Mouse (Mus musculus): ENCODE results near the gene 2410137M14Rik. TPM values are rescaled to one million over a fixed set of nuclear protein-coding genes. Genes with fewer than 3 reads are reported as not detected.

Gene 2410137M14Rik
- polyA plus RNA-seq, 1 experiment from 2014 or later: not detected

Other genes with a start within 250 kb of the 2410137M14Rik start
- gene H2-M10.5, start 208.3 kb downstream of the 2410137M14Rik start, polyA plus RNA-seq (2015; fragmentation: Nextera tagmentation; extraction: Ambion mirVana): not detected in 2 replicates
- gene H2-M10.6, start 169.1 kb downstream of the 2410137M14Rik start, polyA plus RNA-seq (2015; fragmentation: Nextera tagmentation; extraction: Ambion mirVana): not detected in 2 replicates
- gene Trim26, start 144.1 kb downstream of the 2410137M14Rik start, polyA plus RNA-seq (2015; fragmentation: Nextera tagmentation; extraction: Ambion mirVana): 43.3 and 45.3 TPM in 2 replicates
- gene Trim15, start 114.0 kb downstream of the 2410137M14Rik start, polyA plus RNA-seq (2015; fragmentation: Nextera tagmentation; extraction: Ambion mirVana): 0.15 and 0.17 TPM in 2 replicates
- gene Trim10, start 111.7 kb downstream of the 2410137M14Rik start, polyA plus RNA-seq (2015; fragmentation: Nextera tagmentation; extraction: Ambion mirVana): 1.7 and 2.3 TPM in 2 replicates
- not detected in 2 replicates for gene Trim40, start 91.1 kb downstream of the 2410137M14Rik start, polyA plus RNA-seq (2015; fragmentation: Nextera tagmentation; extraction: Ambion mirVana)
- not detected in 2 replicates for gene Trim31, start 83.1 kb downstream of the 2410137M14Rik start, polyA plus RNA-seq (2015; fragmentation: Nextera tagmentation; extraction: Ambion mirVana)
- gene Rnf39, start 38.3 kb downstream of the 2410137M14Rik start, polyA plus RNA-seq (2015; fragmentation: Nextera tagmentation; extraction: Ambion mirVana): 7.5 and 9.4 TPM in 2 replicates
- 106 and 111 TPM in 2 replicates for gene Ppp1r11, start 29.5 kb downstream of the 2410137M14Rik start, polyA plus RNA-seq (2015; fragmentation: Nextera tagmentation; extraction: Ambion mirVana)
- 94.7 and 98.6 TPM in 2 replicates for gene Znrd1, start 22.7 kb downstream of the 2410137M14Rik start, polyA plus RNA-seq (2015; fragmentation: Nextera tagmentation; extraction: Ambion mirVana)
- gene Znrd1as, start 22.6 kb downstream of the 2410137M14Rik start, polyA plus RNA-seq (2015; fragmentation: Nextera tagmentation; extraction: Ambion mirVana): 5.7 and 5.9 TPM in 2 replicates
- 0.67 and 0.95 TPM in 2 replicates for gene H2-M5, start 8.3 kb upstream of the 2410137M14Rik start, polyA plus RNA-seq (2015; fragmentation: Nextera tagmentation; extraction: Ambion mirVana)
- gene Zfp57, start 19.9 kb upstream of the 2410137M14Rik start, polyA plus RNA-seq (2015; fragmentation: Nextera tagmentation; extraction: Ambion mirVana): 52.2 and 62.2 TPM in 2 replicates
- gene Mog, start 42.2 kb upstream of the 2410137M14Rik start, polyA plus RNA-seq (2015; fragmentation: Nextera tagmentation; extraction: Ambion mirVana): 0.09 TPM in 1 of 2 replicates, not detected in the other
- 11.5 and 15.0 TPM in 2 replicates for gene Gabbr1, start 64.7 kb upstream of the 2410137M14Rik start, polyA plus RNA-seq (2015; fragmentation: Nextera tagmentation; extraction: Ambion mirVana)
- gene Olfr90, start 107.3 kb upstream of the 2410137M14Rik start, polyA plus RNA-seq (2015; fragmentation: Nextera tagmentation; extraction: Ambion mirVana): 0.07 TPM in 1 of 2 replicates, not detected in the other
- gene Olfr91, start 117.0 kb upstream of the 2410137M14Rik start, polyA plus RNA-seq (2015; fragmentation: Nextera tagmentation; extraction: Ambion mirVana): not detected in 2 replicates
- gene Olfr92, start 138.9 kb upstream of the 2410137M14Rik start, polyA plus RNA-seq (2015; fragmentation: Nextera tagmentation; extraction: Ambion mirVana): not detected in 2 replicates
- gene Olfr93, start 180.3 kb upstream of the 2410137M14Rik start, polyA plus RNA-seq (2015; fragmentation: Nextera tagmentation; extraction: Ambion mirVana): 0.05 TPM in 1 of 2 replicates, not detected in the other
- gene Ubd, start 212.7 kb upstream of the 2410137M14Rik start, polyA plus RNA-seq (2015; fragmentation: Nextera tagmentation; extraction: Ambion mirVana): 0.18 TPM in 1 of 2 replicates, not detected in the other
- gene Olfr94, start 219.8 kb upstream of the 2410137M14Rik start, polyA plus RNA-seq (2015; fragmentation: Nextera tagmentation; extraction: Ambion mirVana): 0.12 TPM in 1 of 2 replicates, not detected in the other
- gene Olfr95, start 231.9 kb upstream of the 2410137M14Rik start, polyA plus RNA-seq (2015; fragmentation: Nextera tagmentation; extraction: Ambion mirVana): not detected in 2 replicates
- 0.14 and 0.31 TPM in 2 replicates for gene Olfr96, start 238.9 kb upstream of the 2410137M14Rik start, polyA plus RNA-seq (2015; fragmentation: Nextera tagmentation; extraction: Ambion mirVana)